Mouse (Mus musculus): Measurements from ENCODE around the gene Mrpl47.
"Not testable (repeated sequence)": the region's sequence is repeated elsewhere in the genome, so short reads cannot be mapped to it uniquely, and the experiment has no call there.

Mrpl47 gene

DNA sequence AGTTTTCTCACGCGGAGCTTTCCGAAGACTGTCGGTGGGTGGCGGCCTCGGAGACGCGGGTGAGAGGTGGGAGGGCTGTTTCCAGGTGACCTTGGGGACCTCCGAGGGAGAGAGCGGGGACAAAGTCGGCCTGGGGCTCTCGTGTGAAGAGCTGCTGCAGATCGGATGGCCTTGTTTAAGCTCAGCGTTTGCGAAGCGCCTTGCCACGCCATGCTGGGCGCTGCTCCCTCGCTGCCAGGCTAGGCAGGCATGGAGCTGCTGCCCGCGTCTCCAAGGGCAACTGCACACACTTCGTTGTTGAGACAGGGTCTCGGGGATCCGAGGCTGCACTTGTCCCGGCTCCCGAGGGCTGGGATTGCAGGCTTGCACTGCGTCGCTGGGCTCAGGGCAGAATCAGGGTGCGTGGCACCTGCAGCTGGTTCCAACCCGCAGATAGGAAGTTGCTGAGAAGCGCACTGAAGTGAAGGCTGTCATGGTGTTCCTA, at the start of gene Mrpl47:
Mrpl47 (minus strand) TSS at position 434 of the 484 bp plus-strand sequence.
- no peak for DNase-seq (ENCODE audit: low read depth, low spot score)

DNA sequence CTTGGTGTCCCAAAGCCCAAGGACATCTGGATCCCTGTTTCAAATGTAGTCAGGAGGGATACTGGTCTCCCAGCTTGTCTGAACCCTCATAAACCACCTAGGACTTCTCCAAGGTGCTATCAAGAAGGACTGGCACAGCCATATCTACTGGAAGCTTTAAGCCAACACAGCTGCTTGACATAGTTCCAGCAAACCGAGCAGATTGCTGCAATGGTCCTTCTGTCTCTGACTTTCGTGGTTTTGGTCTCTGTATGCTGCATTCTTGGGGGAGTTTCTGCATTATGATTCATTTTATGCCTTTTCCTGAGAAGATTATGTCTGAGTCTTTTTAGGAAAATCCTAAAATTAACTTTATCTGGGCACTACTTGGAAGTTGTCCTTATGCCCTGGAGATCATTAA, 33.4 kb upstream of the Mrpl47 start:
- no peak for DNase-seq (ENCODE audit: low read depth, low spot score)

DNA sequence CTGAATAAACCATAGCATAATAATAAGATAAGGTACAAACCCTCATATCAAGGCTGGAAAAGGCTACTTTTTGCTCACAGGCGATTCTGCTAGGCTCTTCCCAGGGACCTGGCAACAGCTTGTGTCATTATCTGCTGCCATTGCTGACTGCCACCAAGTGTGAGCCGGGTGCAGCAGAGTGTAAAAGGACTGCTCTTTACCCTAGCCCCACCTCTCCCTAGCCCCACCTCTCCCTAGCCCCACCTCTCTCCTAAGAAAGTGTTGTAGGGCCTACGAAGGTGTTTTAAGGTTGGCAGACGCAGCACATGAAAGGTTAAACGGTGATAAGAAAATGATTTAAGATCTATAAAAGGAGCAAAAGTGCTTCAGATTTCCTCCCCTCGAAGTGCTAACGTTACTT, 26.5 kb upstream of the Mrpl47 start:
- DNase-seq (ENCODE audit: low read depth, low spot score): no peak

DNA sequence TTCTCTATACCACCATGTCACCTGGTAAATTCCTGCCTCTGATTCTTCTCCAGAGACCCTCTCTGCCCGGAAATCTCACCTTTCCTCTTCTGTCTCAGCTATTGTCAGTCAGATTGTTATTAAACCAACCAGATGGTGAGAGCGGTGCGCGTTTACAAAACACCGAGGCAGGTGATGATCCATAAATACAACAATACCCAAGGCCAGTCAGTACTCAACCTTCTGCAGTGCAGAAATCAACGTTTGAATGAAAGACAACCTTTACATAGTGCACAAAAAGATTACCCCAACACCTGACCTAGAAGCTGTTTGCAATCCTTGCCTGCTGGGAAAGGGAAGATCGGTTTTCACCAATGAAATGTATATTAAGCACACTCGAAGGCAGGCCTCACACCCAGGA, 25.6 kb upstream of the Mrpl47 start:
- DNase-seq (ENCODE audit: low read depth, low spot score): no peak

DNA sequence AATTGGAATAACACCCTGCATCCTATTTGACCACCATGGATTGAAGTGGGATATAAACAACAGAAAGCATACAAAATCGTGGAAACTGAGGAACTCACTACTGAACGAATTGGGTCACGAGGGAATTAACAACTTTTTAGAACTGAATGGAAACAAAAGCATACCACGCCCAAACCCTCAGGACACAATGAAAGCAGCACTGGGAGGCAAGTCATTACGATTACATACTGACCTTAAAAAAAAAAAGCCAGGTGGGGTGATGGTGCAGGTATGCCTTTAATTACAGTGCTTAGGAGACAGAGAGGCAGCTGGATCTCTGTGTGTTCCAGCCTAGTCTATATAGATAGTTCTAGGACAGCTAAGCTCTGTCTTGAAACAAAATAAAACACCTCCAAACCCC, 21.8 kb upstream of the Mrpl47 start:
- DNase-seq (ENCODE audit: low read depth, low spot score): no peak

DNA sequence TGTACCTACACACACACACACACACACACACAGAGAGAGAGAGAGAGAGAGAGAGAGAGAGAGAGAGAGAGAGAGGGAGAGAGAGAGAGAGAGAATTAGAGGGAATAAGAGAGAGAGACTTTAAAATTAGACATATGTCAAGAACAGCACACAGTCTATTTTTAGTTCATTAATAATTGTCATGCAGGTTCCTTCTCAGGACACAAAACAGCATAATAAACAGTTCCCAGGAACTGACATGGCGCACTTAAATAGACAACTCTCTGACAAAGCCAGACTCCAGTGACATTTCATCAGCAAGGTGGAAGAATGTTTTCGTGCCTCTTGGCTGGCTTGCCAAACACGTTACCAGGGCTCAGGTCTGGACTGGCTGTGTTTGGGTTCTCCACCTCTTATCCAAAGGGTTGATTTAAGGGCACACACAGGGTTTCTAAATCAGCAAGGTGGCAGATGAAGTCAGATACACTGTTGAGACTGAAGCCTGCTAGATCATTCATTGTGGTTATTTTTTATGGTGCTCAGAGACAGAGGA, 17.0 kb upstream of the Mrpl47 start:
- DNase-seq (ENCODE audit: low read depth, low spot score): no peak

DNA sequence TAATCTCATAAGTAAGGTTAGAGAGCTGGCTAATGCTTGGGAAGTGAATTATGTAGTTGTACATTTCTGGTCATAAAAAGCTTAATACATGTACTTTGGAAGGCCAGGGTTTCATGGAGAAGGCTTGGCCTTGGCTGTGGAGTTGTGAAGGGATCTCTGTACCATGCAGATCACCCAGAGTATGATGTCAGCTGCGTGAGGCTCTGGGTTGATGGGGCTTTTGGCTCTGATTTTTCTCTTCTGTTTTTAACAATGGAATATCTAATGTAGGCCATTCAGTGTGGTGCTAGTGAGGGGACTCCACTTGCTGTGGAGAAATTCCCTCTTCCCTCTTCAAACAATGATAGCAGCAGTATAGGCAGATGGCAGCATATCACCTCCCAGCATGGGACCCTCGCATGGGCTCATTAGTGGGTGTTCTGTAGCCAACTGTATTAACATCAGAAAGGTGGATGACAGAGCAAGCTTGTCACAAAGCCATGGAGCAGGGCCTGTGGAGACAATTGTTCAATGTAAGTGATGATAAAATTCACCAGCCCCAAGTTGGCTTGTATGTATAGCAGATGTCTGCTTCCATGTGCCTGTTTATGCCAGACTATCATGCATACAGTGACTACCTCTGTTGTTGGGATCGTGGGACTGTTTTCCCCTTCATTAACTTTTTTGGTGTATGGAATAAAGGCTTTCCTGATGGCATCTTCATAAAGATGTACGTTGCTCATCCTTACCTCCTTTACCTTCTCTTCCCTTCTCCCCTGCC, 12.6 kb upstream of the Mrpl47 start:
- no peak for DNase-seq (ENCODE audit: low read depth, low spot score)

DNA sequence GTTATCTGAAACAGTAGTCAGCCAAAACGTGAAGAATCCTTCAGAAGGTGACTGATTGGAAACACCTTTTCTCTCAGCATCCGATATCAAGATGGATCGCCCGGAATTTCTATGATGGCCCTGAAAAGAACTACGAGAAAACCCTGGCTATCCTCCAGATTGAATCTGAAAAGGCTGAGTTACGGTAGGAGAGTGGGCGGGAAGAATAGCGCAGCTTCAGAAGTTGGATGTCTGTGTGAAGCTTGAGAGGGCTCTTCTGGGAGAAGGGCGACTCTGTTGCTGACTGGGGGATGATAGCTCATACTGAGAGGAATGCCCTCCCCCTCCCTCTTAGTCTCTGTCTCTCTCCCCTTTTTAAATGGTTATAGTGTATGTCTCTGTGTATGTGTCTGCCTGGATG, 11.0 kb upstream of the Mrpl47 start:
- DNase-seq (ENCODE audit: low read depth, low spot score): no peak

DNA sequence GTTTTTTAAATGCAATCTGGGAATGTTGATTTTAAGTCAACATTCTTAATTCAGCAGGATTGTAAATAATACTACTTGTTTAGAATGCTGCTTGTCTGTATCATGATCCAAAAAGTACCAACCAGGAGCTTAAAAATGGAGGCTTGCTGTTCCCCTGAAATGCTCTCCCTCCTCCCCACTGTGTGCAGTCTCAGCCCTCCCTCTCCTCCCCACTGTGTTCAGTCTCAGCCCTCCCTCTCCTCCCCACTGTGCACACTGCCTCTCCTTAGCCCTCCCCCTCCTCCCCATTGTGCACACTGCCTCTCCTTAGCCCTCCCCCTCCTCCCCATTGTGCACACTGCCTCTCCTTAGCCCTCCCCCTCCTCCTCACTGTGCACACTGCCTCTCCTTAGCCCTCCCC, 8.0 kb upstream of the Mrpl47 start:
- DNase-seq (ENCODE audit: low read depth, low spot score): not testable (repeated sequence)

DNA sequence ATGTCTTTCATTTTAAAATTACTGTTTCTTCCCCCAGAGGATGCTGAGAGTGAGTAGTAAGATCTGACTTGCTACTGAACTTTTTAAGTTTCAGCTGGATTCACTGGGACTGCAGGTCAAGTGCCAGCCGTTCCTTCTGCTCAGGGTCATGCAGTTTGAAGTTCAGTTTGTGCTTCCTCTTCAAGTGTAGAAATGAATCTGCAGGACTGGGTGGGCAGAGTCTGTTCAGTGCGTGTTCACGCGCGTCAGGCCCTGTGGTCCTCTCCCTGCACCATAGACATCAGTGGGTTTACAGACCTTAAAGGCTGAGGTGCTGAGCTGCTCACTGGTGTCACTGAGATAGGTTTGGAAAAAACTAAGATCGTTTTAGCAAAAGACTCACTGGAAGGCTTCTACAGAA, 7.6 kb upstream of the Mrpl47 start:
- no peak for DNase-seq (ENCODE audit: low read depth, low spot score)

DNA sequence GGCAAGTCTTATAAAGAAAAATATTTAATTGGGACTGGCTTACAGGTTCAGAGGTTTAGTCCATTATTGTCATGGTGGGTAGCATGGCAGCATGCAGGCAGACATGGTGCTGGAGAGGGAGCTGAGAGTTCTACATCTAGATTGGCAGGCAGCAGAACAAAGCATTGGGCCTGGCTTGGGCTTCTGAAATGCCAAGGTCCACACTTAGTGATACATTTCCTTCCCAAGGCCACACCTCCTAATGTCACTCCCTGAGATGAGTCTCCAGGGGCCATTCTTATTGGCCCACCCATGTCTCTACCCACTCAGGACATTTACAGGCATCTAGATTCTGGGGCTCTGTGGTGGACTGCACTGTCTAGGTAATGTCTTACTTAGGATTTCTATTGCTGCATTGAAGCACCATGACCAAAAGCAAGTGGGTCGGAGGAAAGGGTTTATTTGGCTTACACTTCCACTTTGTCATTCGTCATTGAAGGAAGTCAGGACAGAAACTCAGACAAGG, 4.9 kb upstream of the Mrpl47 start:
- DNase-seq (ENCODE audit: low read depth, low spot score): no peak

DNA sequence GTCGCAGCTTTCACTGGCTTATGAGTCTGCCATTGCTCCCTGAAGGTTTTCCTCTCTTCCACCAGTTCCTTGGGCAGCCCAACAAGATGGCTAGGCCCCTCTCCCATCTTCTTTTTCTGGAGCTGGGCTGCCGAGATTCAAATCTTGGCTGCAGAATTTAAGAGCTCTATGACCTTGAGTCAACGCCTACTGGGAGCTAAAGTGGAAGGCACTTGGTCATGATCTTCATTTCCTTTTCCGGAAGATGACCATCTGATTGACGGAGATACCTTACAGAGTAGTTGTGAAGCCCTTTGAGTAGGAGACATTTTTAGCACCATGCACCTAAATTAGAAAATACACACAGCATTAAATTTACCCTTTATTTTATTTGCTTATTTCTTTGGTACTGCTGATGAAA, 1.1 kb upstream of the Mrpl47 start:
- peak; percentile 15 for DNase-seq (ENCODE audit: low read depth, low spot score)

DNA sequence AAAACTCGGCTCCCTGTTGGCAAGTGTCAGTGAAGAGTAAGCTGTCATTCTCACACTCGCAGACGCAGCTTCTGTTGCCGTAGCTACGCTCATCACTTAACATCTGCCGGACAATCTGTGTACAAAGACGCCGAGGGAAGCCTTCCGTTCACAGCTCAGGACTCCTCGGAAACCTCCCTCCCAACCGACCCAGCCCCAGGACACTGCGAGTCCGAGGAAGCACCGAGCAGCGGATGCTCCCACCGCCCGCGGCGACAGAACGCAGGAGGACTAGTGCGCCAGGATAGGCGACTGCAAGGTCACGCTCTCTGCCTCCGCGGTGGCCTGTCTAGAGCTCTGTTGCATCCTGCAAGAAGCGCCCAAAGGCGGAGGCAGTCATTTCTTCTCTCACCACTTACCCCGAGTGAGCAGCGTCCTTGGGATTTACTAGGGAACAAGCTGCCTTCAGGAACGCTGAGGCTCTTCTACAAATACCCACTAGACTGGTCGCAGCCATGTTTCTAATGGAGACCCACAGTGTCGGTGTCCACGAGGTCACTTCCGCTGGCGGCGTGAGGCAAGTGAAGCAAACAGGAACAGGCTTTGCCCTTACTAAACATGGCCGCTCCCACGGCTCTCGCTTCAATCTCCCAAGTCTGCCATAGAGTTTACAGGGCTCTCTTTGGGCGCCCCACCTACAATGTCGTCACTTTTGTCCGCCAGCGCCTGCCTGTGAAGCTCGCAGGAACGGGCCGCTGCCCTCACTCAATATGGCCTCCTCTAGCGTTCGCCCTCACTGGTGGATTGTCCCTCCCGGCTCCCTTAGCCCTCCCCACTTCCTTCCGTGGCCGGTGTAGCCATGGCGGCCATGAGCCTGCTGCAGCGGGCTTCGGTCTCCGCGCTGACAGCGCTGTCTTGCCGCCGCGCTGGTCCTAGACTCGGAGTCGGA, 897 bp downstream of the Mrpl47 start, which contains the start of gene Ndufb5:
Ndufb5 (plus strand) TSS at position 747 of the 928 bp plus-strand sequence.
- peak; percentile 99 for DNase-seq (ENCODE audit: low read depth, low spot score)

DNA sequence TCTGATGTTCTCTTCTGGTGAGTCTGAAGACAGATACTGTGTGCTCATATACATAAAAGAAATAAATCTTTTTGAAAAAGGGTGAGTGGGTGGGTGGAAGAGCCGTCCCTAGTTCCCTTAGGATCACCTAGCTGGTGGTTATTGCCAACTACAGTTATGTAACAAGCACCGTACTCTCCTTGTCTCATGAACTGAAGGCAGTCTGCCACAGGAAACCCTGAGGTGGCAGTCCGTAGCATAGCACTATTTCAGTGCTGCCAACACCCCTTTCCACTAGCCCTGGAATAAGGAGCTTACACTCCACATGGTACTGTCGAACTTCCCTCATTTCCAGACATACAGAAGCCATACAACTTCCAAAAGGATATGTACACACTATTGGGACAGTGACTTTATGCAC, 9.5 kb downstream of the Mrpl47 start:
- no peak for DNase-seq (ENCODE audit: low read depth, low spot score)

DNA sequence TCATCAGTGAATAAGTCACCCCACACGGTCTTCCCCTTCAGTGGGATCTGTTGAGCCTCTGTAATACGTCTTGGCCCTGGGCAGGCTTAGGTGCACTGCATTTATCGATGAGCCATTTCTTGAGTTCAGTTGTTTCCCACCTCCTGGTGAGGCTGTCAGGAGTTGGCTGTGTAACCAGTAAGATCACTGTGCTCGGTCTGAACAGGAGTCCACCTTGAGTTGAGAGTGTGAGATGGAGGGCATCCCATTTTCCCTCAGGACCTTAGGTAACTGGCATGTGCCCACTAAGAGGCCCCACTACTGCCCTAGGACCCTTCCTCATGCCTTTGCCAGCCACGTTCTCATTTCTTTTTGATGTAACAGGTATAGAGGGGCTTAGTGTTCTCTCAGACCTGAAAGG, 11.5 kb downstream of the Mrpl47 start:
- no peak for DNase-seq (ENCODE audit: low read depth, low spot score)

DNA sequence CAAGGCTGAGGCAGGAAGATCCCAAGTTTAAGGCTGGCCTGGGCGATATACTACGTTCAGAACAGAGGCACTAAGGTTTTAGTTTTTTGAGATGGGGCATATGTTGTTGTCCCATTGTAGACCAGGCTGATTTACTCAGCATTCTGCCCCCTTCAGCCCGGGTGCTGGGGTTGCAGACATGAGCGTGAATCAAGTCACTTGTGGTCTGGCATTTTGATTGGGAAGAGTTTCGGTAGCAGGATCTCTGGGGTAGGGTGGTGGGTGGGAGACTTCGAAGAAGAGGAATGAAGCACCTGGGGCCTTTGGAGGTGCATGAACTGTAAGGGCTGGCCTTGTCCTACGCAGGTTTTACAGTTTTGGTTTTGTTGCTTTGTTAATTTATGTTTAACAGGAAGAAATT, 13.2 kb downstream of the Mrpl47 start:
- no peak for DNase-seq (ENCODE audit: low read depth, low spot score)

DNA sequence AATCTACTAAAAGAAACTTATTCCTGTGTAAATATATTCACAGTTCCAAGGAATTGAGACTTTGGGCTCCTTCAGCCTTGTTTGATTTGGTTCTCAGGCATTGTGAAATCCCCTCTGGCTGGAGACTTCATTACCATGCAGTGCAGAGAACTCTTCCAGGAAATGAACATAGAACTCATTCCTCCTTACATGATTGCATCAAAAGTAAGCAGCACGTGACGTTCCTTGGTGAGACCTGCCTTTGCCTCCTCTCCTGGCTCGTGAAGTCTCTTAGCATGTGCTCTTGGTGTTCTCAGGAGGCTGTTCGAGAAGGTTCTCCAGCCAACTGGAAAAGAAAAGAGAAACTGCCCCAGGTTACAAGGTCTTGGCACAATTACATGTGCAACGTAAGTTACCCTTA, 19.1 kb downstream of the Mrpl47 start:
- DNase-seq (ENCODE audit: low read depth, low spot score): no peak

DNA sequence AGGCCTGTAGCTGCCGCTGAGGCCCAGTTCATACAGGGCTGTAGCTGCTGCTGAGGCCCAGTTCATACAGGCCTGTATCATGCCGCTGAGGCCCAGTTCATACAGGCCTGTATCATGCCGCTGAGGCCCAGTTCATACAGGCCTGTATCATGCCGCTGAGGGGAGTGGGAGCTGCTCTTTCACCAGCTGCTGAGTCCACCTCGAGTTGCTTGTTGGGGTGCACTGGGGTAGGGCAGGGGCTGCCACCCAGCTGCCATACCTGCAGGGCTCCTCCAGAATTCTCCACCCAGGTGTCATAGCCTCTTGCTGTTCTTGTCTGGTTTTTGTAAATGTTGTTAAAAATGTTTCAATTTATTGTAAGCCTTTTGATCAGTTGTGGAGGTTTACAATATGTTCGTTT, 20.0 kb downstream of the Mrpl47 start:
- DNase-seq (ENCODE audit: low read depth, low spot score): not testable (repeated sequence)

DNA sequence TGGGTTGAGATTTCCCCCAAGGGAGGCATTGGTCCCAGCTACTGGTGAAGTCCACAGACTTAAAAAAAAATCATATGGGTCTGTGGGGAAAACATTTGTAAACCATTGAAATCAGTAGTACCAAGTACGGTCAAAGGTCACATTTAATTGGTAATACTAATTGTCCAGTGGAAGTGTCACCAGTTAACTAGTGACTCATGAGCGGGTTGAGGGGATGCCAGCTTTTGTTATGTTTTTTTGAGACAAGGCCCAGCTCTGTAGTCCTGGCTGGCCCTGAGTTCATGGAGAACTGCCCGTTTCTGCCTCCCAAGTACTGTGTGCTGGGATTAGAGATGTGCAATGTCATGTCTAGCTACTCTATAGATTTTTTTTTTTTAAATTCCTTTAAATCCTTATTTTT, 23.7 kb downstream of the Mrpl47 start:
- no peak for DNase-seq (ENCODE audit: low read depth, low spot score)

DNA sequence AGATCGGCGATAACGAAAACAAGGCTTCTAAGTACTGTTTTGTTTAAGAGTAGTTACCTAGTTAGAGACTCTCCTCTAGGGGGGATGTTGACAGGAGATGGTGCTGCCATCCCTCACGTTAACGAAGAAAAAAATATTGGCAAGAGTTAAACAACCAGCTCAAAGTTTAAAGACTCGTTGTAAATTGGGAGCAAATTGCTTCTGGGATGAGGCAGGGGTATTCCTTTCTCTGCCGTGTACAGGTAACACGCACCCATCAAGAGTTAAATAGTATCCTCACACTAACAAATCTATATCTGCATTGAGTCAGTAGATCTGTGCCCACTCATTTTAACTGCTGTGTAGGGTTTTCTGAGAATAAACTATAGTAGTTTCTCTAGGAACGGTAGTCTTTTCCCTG, 28.0 kb downstream of the Mrpl47 start:
- no peak for DNase-seq (ENCODE audit: low read depth, low spot score)

DNA sequence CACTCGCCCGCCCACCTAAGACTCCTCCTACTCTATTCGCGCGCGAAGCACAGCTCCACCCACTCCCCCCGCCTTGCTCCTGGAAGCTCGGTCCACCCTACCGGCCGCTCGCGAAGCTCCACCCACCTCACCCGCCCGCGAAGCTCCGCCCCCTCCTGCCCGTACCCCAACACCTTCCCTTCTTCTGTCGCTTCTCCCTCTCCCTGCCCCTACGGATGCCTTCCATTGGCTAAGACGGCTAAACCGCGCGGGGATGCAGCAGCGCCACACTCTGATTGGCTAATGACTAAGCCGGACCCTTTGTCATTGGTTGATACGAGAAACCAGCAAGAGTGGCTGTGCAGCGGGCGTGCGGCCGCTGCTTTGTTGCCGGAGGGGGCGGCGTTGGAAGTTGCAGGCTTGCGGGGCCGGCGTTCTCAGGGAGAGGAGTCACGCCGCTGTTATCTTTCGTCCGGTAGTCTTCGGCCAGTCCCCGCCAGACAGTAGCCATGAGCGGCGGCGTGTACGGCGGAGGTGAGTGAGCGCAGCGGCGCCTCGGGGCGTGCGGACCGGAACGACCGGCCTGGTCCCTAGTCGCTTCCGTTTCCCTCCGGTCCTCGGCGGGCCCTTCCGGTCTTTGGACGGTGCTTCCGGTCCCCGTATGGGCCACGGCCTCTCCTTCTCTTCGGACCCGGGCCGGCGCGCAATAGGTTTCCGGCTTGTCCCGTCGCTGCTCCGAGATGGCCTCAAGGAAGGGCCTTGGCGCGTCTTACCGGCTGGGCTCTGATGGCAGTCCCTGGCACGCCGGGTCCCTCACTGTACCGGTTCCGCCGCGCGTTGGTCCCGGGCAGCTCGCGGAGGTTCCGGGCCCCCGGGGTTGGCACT, 28.8 kb downstream of the Mrpl47 start:
- DNase-seq (ENCODE audit: low read depth, low spot score): peak; percentile 99

Data from skeletal muscle tissue, adult 2 months (tissue).